In genomic region chr1:191099114-191099513, GRCm38 (mm10) we compare ENCODE assay signal across 11 mouse cellular contexts. TPM values are rescaled to one million over a fixed set of nuclear protein-coding genes. Genes with fewer than 3 reads are reported as not detected.
DNase-seq lines count a peak whose midpoint lies in the region; ATAC-seq and TF ChIP-seq lines count a peak whose summit lies in the region.
"Had no signal": no experiment of that assay in that cellular context is flagged by ENCODE, and none has a peak within 500 bp of the region (broad histone marks: within the 10 kb centered on the region; RNA-seq: fewer than 3 reads in every experiment).

No protein-coding gene starts in this region.

- peaks cover 26% of the 10 kb centered on the region for H3K4me1 ChIP-seq in heart, embryonic 10.5 days
- peaks cover 8% of the 10 kb centered on the region; the same call in 1 of the 2 replicates for H3K4me1 ChIP-seq in heart, embryonic 11.5 days (ENCODE audit: control insufficient read depth, insufficient read depth, low read length)
- peaks cover 12% of the 10 kb centered on the region; the same call in 1 of the 2 replicates for H3K4me1 ChIP-seq in lung, embryonic 14.5 days (ENCODE audit: insufficient read depth)
- H3K4me1 ChIP-seq in lung, postnatal 0 days (ENCODE audit: insufficient read depth, low read depth, low read length): peaks cover 4% of the 10 kb centered on the region; the same call in 1 of the 2 replicates
- peaks cover 22% of the 10 kb centered on the region for H3K4me1 ChIP-seq in limb, embryonic 12.5 days (replicated peaks)
- H3K4me1 ChIP-seq in stomach, embryonic 14.5 days (ENCODE audit: control insufficient read depth, insufficient read depth, low read length): peaks cover 8% of the 10 kb centered on the region; the same call in 1 of the 2 replicates

- no peak overlapping the region; the same call in 1 of the 2 replicates for H3K4me2 ChIP-seq in heart, embryonic 11.5 days
- H3K4me2 ChIP-seq in lung, embryonic 14.5 days: peak overlapping the region; percentile 99
- no peak overlapping the region for H3K4me2 ChIP-seq in lung, postnatal 0 days (replicated peaks; ENCODE audit: low read depth, low read length)
- peak overlapping the region; percentile 97 for H3K4me2 ChIP-seq in limb, embryonic 12.5 days
- peak overlapping the region; percentile 97; the same call in 1 of the 2 replicates for H3K4me2 ChIP-seq in stomach, embryonic 14.5 days (replicated peaks; ENCODE audit: low read depth, low read length)

- H3K4me3 ChIP-seq in heart, embryonic 10.5 days: peak overlapping the region; percentile 74
- H3K4me3 ChIP-seq in heart, embryonic 11.5 days (ENCODE audit: low read depth, low read length): no peak overlapping the region; the same call in 1 of the 2 replicates
- peak overlapping the region; percentile 64 for H3K4me3 ChIP-seq in lung, embryonic 14.5 days (ENCODE audit: low read depth, low read length)
- H3K4me3 ChIP-seq in lung, postnatal 0 days (ENCODE audit: low read depth, low read length): no peak overlapping the region
- peak overlapping the region; percentile 62 for H3K4me3 ChIP-seq in limb, embryonic 12.5 days (replicated peaks)
- H3K4me3 ChIP-seq in stomach, embryonic 14.5 days (ENCODE audit: low read depth, low read length): peak overlapping the region; percentile 60; the same call in 1 of the 2 replicates

- no peak for ATAC-seq in heart, embryonic 11.5 days (replicated peaks; ENCODE audit: insufficient number of reproducible peaks, low FRiP score, low TSS enrichment)
- ATAC-seq in lung, embryonic 14.5 days (ENCODE audit: insufficient read depth): no peak
- no peak for ATAC-seq in lung, postnatal 0 days
- no peak for ATAC-seq in limb, embryonic 12.5 days (ENCODE audit: insufficient number of reproducible peaks, insufficient read depth, low FRiP score, low TSS enrichment, low read depth)
- no peak for ATAC-seq in stomach, embryonic 14.5 days (ENCODE audit: insufficient number of reproducible peaks, insufficient read depth, low FRiP score, low read depth)
- ATAC-seq in cerebellum, adult (ENCODE audit: insufficient number of reproducible peaks, low FRiP score, low TSS enrichment): no peak

- no peaks in the 10 kb centered on the region for H3K36me3 ChIP-seq in heart, embryonic 10.5 days
- H3K36me3 ChIP-seq in heart, embryonic 11.5 days (ENCODE audit: control insufficient read depth, insufficient read depth, low read length): no peaks in the 10 kb centered on the region
- H3K36me3 ChIP-seq in lung, embryonic 14.5 days (ENCODE audit: insufficient read depth): no peaks in the 10 kb centered on the region
- no peaks in the 10 kb centered on the region for H3K36me3 ChIP-seq in lung, postnatal 0 days (ENCODE audit: insufficient read depth, low read length)
- H3K36me3 ChIP-seq in limb, embryonic 12.5 days: no peaks in the 10 kb centered on the region
- no peaks in the 10 kb centered on the region for H3K36me3 ChIP-seq in stomach, embryonic 14.5 days (ENCODE audit: control insufficient read depth, insufficient read depth, low read length)

- TF ChIP-seq CTCF in lung, embryonic 14.5 days (IDR thresholded peaks at IDR 0.05; ENCODE audit: low read depth): no peak
- no peak for TF ChIP-seq CTCF in lung, postnatal 0 days (IDR thresholded peaks at IDR 0.05)

- peaks cover 40% of the 10 kb centered on the region for H3K27me3 ChIP-seq in heart, embryonic 10.5 days (ENCODE audit: insufficient read depth, poor library complexity, severe bottlenecking)
- peaks cover 12% of the 10 kb centered on the region for H3K27me3 ChIP-seq in heart, embryonic 11.5 days (ENCODE audit: control insufficient read depth, insufficient read depth, low read length)
- peaks cover 6% of the 10 kb centered on the region; the same call in 1 of the 2 replicates for H3K27me3 ChIP-seq in lung, embryonic 14.5 days (ENCODE audit: insufficient read depth, low read length)
- no peaks in the 10 kb centered on the region for H3K27me3 ChIP-seq in lung, postnatal 0 days (replicated peaks; ENCODE audit: insufficient read depth, low read length)
- peaks cover 27% of the 10 kb centered on the region for H3K27me3 ChIP-seq in limb, embryonic 12.5 days
- no peaks in the 10 kb centered on the region for H3K27me3 ChIP-seq in stomach, embryonic 14.5 days (ENCODE audit: control insufficient read depth, insufficient read depth, low read length)

- H3K27ac ChIP-seq in heart, embryonic 10.5 days: no peak overlapping the region
- no peak overlapping the region for H3K27ac ChIP-seq in heart, embryonic 11.5 days (ENCODE audit: low read depth, low read length)
- no peak overlapping the region for H3K27ac ChIP-seq in lung, embryonic 14.5 days (ENCODE audit: low read depth)
- no peak overlapping the region for H3K27ac ChIP-seq in lung, postnatal 0 days (ENCODE audit: low read length)
- no peak overlapping the region for H3K27ac ChIP-seq in limb, embryonic 12.5 days
- no peak overlapping the region for H3K27ac ChIP-seq in stomach, embryonic 14.5 days (ENCODE audit: low read length)

- no peak for TF ChIP-seq EP300 in lung, postnatal 0 days (IDR thresholded peaks at IDR 0.05)

- H3K9ac ChIP-seq in heart, embryonic 11.5 days (ENCODE audit: low read depth, low read length): no peak overlapping the region
- H3K9ac ChIP-seq in lung, embryonic 14.5 days: no peak overlapping the region
- no peak overlapping the region for H3K9ac ChIP-seq in lung, postnatal 0 days (replicated peaks; ENCODE audit: low read depth)
- no peak overlapping the region for H3K9ac ChIP-seq in limb, embryonic 12.5 days (replicated peaks)
- no peak overlapping the region for H3K9ac ChIP-seq in stomach, embryonic 14.5 days (replicated peaks; ENCODE audit: low read depth, low read length)

- no peaks in the 10 kb centered on the region for H3K9me3 ChIP-seq in heart, embryonic 10.5 days
- no peaks in the 10 kb centered on the region for H3K9me3 ChIP-seq in heart, embryonic 11.5 days (replicated peaks; ENCODE audit: control insufficient read depth, low read length)
- no peaks in the 10 kb centered on the region for H3K9me3 ChIP-seq in lung, embryonic 14.5 days (ENCODE audit: low read depth, low read length)
- H3K9me3 ChIP-seq in lung, postnatal 0 days (ENCODE audit: low read length): no peaks in the 10 kb centered on the region
- H3K9me3 ChIP-seq in limb, embryonic 12.5 days: 0 out of 2 replicates have a peak, but pooled peaks cover 4% of the 10 kb centered on the region
- H3K9me3 ChIP-seq in stomach, embryonic 14.5 days (ENCODE audit: control insufficient read depth, low read depth, low read length): no peaks in the 10 kb centered on the region

- 41% methylated on average over 5 of the region's 5 CpGs for WGBS in heart, embryonic 10.5 days
- WGBS in heart, embryonic 11.5 days (ENCODE audit: insufficient replicate concordance): 38% methylated on average over 5 of the region's 5 CpGs
- 21% methylated on average over 5 of the region's 5 CpGs for WGBS in lung, embryonic 14.5 days
- WGBS in lung, postnatal 0 days: 33% methylated on average over 5 of the region's 5 CpGs
- WGBS in limb, embryonic 12.5 days: 38% methylated on average over 5 of the region's 5 CpGs
- 39% methylated on average over 5 of the region's 5 CpGs for WGBS in stomach, embryonic 14.5 days

- no peak for DNase-seq in heart, embryonic 10.5 days (ENCODE audit: low spot score)
- DNase-seq in lung, embryonic 14.5 days: no peak
- DNase-seq in lung, postnatal 0 days (ENCODE audit: low spot score): no peak
- no peak for DNase-seq in gastrocnemius, adult 18-20 months (ENCODE audit: low spot score)
- DNase-seq: cerebellum, adult 11-12 months; heart, adult 11 months; kidney, adult 11 months had no signal

RNA-seq across cellular contexts. Expression of gene Batf3, which starts 1.5 kb away (rescaled TPM):
- 4.8 and 7.9 TPM in 2 replicates for polyA plus RNA-seq in heart, embryonic 10.5 days (2016; fragmentation: Nextera tagmentation; extraction: Ambion mirVana)
- polyA plus RNA-seq in heart, embryonic 11.5 days (2014; fragmentation: Nextera tagmentation; extraction: Ambion mirVana): 3.9 and 5.1 TPM in 2 replicates
- polyA plus RNA-seq in lung, embryonic 14.5 days (2014; fragmentation: Nextera tagmentation; extraction: Ambion mirVana): 14.2 and 15.0 TPM in 2 replicates
- 2.0 and 2.6 TPM in 2 replicates for polyA plus RNA-seq in lung, postnatal 0 days (2015; fragmentation: Nextera tagmentation; extraction: Ambion mirVana)
- polyA plus RNA-seq in limb, embryonic 12.5 days (2016; fragmentation: Nextera tagmentation; extraction: Ambion mirVana): 11.0 and 12.2 TPM in 2 replicates
- 13.4 and 13.6 TPM in 2 replicates for polyA plus RNA-seq in stomach, embryonic 14.5 days (2014; fragmentation: Nextera tagmentation; extraction: Ambion mirVana)
- not detected for total RNA-seq in gastrocnemius, adult 18-20 months (2021)

RNA-seq across cellular contexts. Expression of gene Nsl1, which starts 36.3 kb away (rescaled TPM):
- polyA plus RNA-seq in heart, embryonic 10.5 days (2016; fragmentation: Nextera tagmentation; extraction: Ambion mirVana): 20.6 and 21.8 TPM in 2 replicates
- 12.7 and 14.0 TPM in 2 replicates for polyA plus RNA-seq in heart, embryonic 11.5 days (2014; fragmentation: Nextera tagmentation; extraction: Ambion mirVana)
- polyA plus RNA-seq in lung, embryonic 14.5 days (2014; fragmentation: Nextera tagmentation; extraction: Ambion mirVana): 30.1 and 30.5 TPM in 2 replicates
- polyA plus RNA-seq in lung, postnatal 0 days (2015; fragmentation: Nextera tagmentation; extraction: Ambion mirVana): 1.5 and 1.8 TPM in 2 replicates
- 31.3 and 33.2 TPM in 2 replicates for polyA plus RNA-seq in limb, embryonic 12.5 days (2016; fragmentation: Nextera tagmentation; extraction: Ambion mirVana)
- 17.5 and 22.0 TPM in 2 replicates for polyA plus RNA-seq in stomach, embryonic 14.5 days (2014; fragmentation: Nextera tagmentation; extraction: Ambion mirVana)
- under 1 TPM; 0.17 to 0.18 TPM for total RNA-seq in gastrocnemius, adult 18-20 months (2021)

RNA-seq across cellular contexts. Expression of gene Tatdn3, which starts 36.4 kb away (rescaled TPM):
- polyA plus RNA-seq in heart, embryonic 10.5 days (2016; fragmentation: Nextera tagmentation; extraction: Ambion mirVana): 16.6 and 20.7 TPM in 2 replicates
- 19.6 and 20.3 TPM in 2 replicates for polyA plus RNA-seq in heart, embryonic 11.5 days (2014; fragmentation: Nextera tagmentation; extraction: Ambion mirVana)
- 12.7 and 15.2 TPM in 2 replicates for polyA plus RNA-seq in lung, embryonic 14.5 days (2014; fragmentation: Nextera tagmentation; extraction: Ambion mirVana)
- polyA plus RNA-seq in lung, postnatal 0 days (2015; fragmentation: Nextera tagmentation; extraction: Ambion mirVana): 10.5 and 11.9 TPM in 2 replicates
- polyA plus RNA-seq in limb, embryonic 12.5 days (2016; fragmentation: Nextera tagmentation; extraction: Ambion mirVana): 16.2 TPM in 2 replicates
- polyA plus RNA-seq in stomach, embryonic 14.5 days (2014; fragmentation: Nextera tagmentation; extraction: Ambion mirVana): 14.8 and 20.4 TPM in 2 replicates
- total RNA-seq in gastrocnemius, adult 18-20 months (2021): 10 to 100 TPM; 12.3 to 13.5 TPM

Comparison
In these comparisons a context has a peak if more than half of its experiments do, and no peak if none do; other contexts are left out.
1. H3K4me3 ChIP-seq: peak in heart, embryonic 10.5 days (single experiment), lung, embryonic 14.5 days (single experiment), limb, embryonic 12.5 days (single experiment) and stomach, embryonic 14.5 days (single experiment); none in heart, embryonic 11.5 days (single experiment) and lung, postnatal 0 days (single experiment).
2. H3K4me2 ChIP-seq: peak in lung, embryonic 14.5 days (single experiment), limb, embryonic 12.5 days (single experiment) and stomach, embryonic 14.5 days (single experiment); none in heart, embryonic 11.5 days (single experiment) and lung, postnatal 0 days (single experiment).